Mouse (Mus musculus): ENCODE data around the gene Kirrel3. TPM values are rescaled to one million over a fixed set of nuclear protein-coding genes. Genes with fewer than 3 reads are reported as not detected.

Kirrel3 gene
- total RNA-seq, 2 experiments from 2014 or later, result 1.8 TPM

DNA sequence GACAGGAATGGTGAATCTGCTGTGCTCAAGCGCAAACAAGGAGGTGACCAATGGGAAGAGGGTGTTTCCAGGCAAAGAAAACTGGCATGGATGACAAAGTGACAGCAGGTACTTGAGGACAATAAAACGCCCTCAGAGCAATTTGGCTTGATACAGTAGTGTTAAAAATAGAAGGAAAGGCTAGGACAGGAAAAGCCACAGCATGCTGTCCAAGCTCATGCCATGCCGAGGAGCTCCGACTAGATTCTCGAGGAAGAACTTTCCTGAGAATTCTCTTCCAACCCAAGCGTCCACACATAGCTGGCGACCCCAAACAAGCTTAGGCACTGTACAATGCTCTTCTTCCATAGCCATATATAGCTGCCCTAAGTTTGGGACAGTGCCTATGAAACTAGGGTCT lies 263.5 kb downstream of the Kirrel3 start:
- DNase-seq (ENCODE audit: low spot score in 2 of 2), result no peak

DNA sequence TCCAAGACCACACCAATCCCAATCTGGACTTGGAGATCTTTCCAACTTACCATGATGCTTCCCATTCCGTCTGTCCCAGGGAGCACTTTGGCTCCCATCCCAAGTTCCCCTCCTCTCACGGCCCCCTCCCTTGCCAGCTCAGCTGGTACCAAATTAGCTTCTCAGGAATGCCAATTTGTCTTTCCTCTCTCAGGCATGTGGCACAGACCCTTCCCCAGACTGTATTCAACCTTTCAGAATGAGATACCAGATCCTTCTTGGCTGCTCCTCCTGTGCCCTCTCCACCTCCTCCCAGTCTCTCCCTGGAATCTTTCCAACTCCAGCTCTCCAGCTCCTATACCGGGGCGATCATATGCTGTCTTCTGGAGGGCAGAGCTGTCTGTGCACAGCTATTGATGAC lies 264.2 kb downstream of the Kirrel3 start:
- DNase-seq (ENCODE audit: low spot score in 2 of 2), result no peak

DNA sequence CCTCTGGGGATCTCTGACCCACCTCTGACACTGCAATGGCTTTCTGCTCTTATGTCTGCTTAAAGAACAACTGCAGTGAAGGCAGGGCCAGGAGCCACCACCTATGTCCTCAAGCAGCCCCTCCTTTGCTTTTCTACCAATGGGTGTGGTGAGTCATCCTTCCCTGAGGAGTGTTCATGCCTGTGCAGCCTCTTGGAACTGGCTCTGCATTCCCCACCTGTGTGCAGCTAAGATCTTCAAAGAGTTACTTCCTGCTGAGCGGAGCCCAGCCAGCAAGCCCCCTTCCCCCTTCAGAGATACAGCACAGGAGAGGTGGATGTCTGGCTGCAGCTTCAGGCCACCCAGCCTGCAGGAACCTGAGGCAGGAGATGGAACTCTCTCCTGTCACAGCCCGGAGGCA lies 265.2 kb downstream of the Kirrel3 start:
- DNase-seq (ENCODE audit: low spot score in 2 of 2), result no peak

DNA sequence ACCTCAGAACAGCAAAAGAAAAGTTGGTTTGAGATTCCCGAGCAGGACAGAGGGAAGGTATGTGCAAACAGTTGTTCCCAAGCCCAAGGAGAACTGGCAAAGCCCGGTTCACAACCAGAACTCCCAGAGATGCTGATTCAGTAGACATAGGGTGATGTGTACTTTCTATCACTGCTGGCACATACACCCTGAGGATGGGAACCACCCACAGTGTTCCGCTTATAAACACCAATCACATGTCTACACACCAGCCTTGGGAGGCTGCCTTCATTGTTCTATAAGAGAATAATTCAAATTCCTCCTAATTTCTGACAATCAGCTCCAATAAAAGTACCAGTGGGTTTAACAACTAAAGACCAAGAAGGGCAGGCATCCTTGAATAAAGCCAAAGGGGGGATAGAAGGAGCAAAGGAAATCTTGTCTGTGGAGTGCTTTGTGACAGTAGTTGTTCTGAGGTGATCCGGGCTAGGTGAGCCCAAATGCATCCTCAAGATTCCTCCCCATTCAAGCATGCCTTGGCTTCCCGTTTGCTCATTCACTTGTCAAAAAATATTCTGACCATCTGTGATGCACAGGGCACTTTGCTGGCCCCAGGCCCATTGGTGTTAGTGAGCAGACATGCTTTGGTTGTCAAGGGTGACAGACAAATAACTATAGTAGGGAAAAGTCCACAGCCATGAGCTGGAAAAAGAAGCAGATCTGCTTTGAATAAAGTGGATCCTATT lies 266.5 kb downstream of the Kirrel3 start:
- DNase-seq (ENCODE audit: low spot score in 2 of 2), result no peak

DNA sequence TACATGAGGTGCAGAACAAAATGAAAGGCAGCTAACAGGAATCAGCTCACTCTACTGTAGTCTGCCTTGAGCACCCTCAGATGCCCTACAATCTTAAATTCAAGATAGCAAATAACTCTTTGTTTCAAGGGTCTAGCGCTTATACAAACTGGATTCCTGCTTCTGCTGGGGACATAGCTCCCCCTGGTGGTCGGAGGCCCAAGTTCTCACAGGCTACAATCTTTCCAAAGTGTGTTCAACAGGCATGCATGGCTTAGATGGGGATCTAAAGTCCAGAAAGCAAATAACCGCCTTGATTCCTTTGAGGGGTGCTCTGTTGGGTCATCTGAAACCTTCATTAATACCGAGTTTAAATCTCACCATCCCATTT lies 267.1 kb downstream of the Kirrel3 start:
- DNase-seq (ENCODE audit: low spot score in 2 of 2), result peak; percentile 36 to 39

DNA sequence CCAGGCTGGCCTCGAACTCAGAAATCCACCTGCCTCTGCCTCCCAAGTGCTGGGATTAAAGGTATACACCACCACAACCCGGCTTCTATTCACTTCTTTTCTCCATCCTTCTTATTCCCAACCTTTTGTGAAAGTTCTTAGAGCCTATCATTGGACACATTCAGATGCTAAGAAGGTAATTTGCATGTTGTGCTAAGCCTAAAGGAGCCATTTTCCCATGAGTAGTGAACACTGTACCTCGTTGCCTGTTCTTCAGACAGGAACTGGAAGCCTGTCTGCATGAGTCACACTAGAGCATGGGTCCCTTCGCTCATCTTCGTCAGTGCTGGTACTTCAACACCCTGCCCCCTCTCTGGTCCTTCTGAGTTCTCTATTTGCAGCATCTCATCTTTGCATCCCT lies 268.2 kb downstream of the Kirrel3 start:
- no peak for DNase-seq (ENCODE audit: low spot score in 2 of 2)

DNA sequence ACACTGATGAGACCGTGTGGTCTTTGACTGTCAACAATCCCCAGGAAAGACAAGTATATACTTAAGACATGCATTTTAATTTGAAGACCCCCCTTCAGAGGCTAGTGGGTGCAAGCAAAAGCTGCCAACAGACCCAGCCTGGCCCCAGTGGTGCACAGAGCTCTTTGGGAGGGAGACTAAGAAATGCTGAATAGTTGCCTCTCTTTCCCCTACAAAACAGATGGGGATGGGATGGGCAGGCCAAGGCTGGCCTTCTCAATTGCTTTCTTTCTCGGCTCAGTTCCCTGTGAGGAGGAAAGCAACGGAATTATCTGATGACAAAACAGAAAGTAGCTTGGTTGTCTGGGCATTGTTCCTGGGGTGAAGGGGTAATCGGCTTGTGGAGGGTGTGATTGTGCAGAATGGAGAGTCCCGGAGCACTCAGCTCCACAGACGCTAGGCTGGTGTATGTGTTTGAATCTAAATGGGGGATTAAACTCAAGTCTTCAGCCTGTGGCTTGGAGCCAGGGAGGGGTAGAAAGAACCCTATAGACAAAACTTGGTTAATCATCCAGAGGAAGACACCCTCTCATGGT lies 268.9 kb downstream of the Kirrel3 start:
- no peak for DNase-seq (ENCODE audit: low spot score in 2 of 2)

DNA sequence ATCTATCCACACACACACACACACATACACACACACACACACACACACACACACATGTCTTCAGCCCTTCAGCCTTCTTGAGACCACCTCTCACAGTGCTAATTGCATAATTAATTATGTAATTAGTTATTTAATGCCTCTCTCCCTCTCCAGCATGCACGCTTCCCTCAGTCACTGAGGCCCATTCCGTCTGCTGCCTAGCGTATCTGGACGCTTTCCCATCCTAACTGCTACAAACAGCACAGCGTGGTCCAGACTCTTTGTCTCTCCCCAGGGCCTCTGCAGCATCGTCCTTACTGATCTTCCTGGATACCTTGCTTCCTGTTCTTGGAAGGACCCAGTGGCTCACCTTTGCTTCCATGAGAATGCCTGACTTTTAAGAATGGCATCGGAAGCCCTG lies 270.4 kb downstream of the Kirrel3 start:
- DNase-seq (ENCODE audit: low spot score in 2 of 2), result no peak

DNA sequence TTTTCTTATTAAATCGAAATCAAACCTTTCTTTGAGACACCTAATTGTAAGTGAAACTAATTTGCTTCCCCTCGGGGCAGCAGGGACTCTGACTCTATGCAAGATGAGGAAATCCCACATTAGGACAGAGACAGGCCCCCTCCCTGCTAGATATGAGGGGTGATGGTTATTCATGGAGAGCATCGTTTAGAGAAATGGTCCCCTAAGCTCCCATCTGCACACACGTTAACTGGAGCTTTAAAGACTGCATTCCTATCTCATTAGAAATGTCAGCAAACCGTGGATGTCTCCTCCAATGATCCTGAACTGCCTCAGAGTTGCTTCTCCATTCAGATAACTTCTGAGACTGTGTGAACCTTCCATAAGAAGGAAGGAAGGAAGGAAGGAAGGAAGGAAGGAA lies 273.2 kb downstream of the Kirrel3 start:
- no peak for DNase-seq (ENCODE audit: low spot score in 2 of 2)

DNA sequence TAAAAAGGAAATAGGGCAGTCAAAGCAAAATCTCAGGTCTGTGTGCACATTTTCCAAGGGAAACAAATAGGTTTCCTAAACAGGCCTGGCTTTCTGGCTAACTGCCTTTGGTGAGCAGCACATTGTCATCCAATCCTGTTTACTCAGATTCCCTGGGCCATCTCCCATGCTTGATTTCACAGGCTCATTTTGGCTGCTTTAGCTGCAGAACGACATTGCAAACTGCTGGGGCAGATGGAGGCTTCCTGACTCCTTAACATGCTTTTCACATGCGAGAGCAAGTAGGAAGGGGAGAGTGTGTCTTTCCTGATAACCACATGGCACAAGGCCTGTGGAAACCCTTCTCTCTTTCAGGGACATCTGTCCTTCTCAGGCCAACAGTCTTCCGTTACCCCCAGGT lies 274.8 kb downstream of the Kirrel3 start:
- DNase-seq (ENCODE audit: low spot score in 2 of 2), result no peak

DNA sequence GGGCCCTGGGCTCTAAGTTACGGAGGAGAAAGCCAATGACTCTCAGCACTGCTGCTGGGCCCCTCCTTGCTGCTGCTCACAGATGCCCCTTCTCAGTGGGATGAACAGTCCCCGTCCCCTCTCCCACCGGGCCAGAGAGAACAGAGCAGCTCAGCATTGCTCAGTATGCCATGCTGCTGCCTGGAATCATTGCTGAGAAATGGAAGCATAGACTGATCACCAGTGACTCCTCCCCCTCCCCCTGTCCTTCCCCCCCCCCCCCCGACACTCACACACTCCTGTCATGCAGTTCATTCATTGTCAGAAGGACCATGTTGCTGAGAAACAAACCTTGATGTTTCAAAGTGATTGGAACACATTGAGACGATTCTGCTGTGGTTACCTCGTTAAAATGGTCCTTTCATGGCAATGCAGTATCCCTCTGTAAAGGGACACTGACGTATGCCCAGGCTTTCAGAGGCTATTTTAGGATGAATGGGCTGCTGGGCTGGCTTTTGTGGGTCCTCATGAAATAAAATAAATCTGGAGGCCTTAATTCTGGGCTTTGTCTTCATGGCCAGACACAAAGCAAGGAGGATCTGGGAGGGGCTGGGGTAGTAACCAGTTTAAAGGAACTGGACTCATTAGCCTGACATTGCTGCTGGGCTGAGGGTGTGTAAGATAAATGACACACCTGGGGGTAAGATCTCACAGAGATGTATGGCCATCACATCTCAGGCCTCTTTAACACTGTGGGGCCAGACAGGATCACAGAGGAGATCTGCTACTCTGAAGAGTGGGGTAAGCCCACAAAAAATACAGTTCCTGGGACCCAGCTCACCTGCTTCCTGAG lies 281.3 kb downstream of the Kirrel3 start:
- no peak for DNase-seq (ENCODE audit: low spot score in 2 of 2)

DNA sequence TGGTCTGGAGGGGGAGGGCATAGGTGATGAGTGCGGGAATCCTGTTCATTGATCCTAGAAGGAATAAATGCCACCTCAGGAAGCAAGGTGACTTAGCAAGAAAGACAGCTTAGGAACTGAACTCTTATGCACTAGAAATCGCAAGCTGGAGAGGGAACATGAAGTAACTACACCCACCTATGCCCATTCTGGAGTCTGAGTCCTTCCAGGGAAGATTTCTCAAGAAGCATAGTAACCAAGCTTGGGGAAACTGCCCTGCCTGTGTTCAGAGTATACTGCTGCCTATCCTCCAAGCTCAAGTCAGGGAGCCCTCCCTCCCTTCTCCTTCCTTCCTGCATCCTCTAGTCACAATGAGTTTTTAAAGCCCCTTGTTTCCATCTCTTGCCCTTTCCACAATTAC lies 283.3 kb downstream of the Kirrel3 start:
- DNase-seq (ENCODE audit: low spot score in 2 of 2), result no peak

DNA sequence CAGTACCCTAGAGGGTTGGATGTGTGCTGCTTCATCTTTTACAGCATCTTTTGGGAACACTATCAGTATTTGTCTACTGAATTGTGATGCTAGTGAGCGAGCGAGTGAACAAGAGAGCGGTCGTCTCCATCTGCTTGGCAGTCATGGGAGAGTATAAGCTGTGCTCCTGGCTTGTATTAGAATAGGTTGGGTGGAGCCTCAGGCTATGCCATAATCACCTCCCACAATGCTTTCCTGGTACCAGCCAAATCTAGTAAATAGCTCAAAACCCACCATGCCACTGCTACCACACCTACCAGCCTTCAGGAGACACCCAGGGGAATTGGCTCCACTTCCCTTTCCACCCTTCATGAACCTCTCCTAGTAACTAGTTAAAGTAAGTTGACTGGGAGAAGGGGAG lies 285.3 kb downstream of the Kirrel3 start:
- no peak for DNase-seq (ENCODE audit: low spot score in 2 of 2)

DNA sequence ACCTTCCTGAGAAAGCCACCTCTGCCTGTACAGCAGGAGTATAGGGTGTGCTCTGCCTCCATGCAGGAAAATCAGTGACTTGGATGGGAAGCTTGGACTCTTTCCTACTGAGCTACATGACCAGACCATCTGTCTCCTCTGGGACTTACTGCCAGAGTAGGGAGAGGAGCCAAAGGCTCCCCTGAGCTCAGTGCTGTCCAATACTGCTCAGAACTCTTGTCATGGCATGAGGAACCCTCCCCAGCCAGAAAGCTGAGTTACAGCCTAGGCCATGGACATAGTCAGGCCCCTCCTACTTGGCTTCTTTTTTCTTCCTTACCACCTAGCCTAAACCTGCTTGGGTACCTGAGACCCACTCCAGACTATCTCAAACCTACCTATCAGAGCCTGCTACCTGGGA lies 285.7 kb downstream of the Kirrel3 start:
- no peak for DNase-seq (ENCODE audit: low spot score in 2 of 2)

DNA sequence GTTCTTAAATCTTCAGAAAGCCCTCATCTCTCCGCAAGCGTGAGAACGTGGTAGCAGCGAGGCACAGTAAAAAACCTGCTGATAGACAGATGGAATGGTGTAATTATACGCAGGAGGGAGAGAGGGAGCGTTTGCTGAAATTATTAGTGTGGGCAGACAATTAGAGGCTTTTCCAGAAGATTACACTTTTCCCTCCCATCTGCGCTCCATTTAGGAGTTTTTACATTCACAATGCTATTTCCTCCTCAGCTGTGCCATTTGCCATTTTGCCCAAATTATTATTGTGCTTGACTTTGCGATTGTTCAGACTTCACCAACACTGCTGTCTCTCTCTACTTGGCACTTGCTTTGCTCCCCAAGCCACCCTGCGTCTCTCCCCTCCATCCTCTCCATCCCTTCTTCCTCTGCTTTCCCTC lies 286.3 kb downstream of the Kirrel3 start:
- no peak for DNase-seq (ENCODE audit: low spot score in 2 of 2)

DNA sequence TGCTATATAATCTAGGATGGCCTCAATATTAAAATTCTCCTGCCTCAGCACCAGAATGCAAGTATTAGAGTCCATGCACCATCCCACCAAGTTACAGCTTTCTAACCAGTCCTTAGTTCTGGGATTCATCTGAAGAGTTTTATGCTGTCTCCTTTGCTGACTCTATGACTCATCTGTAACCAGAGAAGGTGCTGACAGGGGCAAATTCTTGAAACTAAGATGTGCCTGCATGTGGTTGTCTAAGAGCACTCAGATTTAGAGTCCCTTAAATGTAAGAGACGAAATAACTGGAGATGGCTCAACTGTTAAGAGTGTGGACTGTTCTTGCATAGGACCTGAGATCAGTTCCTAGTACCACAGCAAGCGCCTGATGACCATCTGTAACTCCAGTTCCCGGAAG lies 295.7 kb downstream of the Kirrel3 start:
- no peak for DNase-seq (ENCODE audit: low spot score in 2 of 2)

DNA sequence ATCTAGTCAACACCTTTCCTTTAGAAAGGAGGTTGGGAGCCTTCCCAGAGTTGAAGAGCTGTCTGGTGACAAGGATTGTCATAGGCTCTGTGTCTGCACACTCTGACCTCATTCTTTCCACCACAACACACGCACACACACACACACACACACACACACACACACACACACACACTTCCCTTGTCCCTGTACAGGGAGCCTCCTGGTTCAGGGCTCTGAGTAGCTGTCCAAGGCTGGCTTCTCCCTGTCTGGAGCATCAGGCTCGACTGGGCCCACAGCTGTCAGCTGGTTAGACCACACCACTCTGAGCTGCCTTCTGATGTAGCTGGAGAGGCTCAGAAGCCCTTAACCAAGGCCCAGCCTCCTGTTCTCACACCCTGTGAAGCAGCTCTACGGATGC lies 302.2 kb downstream of the Kirrel3 start:
- no peak for DNase-seq (ENCODE audit: low spot score in 2 of 2)

DNA sequence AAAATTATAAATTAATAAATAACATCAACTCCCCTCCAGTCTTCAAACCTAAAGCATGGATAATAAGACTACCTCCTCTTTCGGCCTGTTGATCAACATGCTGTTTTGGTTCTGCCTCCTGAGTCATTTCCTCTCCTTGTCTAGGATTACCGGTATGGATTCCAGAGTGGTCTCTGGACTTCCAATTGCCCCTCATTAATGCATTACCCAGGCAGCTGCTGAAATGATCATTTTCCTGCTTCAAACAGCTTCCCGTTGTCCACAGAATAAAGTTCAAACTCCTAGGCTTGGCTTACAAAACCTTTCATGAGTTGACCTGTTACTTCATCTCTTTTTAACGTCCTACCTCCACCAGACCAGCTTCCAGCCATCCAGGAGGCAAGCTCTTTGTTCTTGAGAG lies 309.5 kb downstream of the Kirrel3 start:
- DNase-seq (ENCODE audit: low spot score in 2 of 2), result no peak

DNA sequence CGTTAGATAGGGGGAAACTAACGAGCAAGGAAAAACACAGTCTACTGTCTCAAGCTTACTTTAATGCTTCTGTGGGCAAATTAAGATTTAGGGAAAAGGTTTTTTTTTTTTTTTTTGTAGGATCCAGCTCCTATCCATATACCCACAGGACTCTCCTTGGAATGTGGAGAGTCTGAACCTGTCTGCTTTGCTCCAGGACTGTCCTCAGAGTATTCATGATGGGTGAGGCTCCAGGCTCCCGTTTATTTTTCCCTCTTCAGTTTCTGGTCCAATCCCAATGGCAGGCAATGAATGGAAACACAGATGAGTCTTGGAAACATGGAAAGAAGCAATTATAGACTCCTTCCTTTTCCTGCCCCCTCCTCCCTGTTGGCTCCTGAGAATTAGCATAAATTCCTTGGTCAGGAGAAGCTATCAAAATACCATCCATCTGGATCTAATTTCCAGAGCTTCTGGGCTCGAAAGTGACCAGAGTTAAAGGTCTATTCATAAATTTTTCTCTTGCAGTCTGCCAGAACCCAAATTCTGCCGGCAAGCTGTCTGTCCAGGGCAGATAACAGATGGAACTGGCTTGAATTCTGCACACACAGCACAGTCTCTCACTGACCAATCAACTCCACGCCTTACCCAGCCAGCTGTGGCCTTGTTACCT lies 312.1 kb downstream of the Kirrel3 start:
- DNase-seq (ENCODE audit: low spot score in 2 of 2), result no peak

DNA sequence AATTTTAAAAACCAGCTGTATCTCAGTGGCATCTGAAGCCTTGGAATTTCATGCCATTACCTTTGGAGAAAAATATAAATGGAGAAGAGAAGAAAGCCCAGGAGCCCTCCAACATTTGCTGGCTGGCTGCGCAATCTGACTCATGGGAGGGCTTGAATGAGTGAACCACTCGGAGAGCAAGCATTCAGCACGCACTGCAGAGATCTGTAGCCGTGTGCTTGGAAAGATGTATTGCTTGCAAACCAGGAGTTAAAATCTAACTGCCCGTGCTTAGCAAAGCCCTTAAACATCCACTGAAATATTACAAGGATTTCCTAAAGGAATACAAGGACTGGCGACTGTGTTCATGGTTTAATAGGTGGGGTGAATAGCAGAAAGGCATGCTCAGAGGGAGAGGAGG lies 316.0 kb downstream of the Kirrel3 start:
- no peak for DNase-seq (ENCODE audit: low spot score in 2 of 2)

DNA sequence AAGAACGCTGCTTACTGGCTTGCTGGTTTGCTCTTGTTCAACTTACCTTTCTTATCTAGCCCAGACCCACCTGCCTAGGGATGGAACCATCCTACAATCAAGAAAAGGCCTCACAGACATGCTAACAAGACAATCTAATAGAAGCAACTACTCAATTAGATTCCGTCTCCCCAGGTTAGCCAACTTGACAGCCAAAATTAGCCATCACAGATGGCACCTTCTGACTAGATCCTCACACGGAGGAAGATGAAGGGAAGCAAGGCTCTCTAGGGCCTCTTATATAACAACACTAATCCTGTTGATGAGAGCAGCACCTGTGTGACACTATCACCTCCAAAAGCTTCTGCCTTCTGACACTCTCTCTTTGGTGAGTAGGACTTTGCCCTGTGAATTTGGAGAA lies 321.2 kb downstream of the Kirrel3 start:
- no peak for DNase-seq (ENCODE audit: low spot score in 2 of 2)

DNA sequence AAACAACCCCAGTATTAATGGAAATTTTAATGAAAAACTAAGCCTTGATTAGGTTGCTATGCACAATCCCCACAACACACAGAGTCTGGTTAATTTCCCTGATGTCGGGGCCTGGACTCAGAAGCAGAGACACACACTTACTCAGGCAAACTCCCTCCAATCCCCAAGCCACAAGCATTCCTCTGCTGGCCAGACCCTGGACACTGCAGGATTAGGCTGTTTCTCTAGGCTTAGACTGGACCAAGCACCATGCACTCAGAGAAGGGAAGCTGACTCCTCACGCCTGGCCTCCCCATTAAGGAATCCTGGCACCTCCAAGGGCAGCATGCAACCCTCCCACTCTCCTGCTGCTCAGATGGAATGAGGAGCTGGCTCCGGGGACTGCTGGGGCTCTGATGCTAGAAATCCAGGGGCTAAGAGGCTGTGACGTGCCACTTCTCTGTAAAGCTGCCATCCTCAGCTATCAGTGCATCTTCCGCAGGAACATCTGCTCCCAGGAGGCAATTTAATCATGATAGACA lies 324.4 kb downstream of the Kirrel3 start:
- no peak for DNase-seq (ENCODE audit: low spot score in 2 of 2)
